Mouse (Mus musculus) liver, adult 10 weeks (tissue): ENCODE data around the gene Tpm4. TPM values are rescaled to one million over a fixed set of nuclear protein-coding genes. Genes with fewer than 3 reads are reported as not detected.

ENCODE experiments used
- polyA plus RNA-seq: library from polyadenylated mRNA; stranded (reverse); fragments of 350-450 nt; fragmentation: Illumina TruSeq; extraction: RNeasy Lipid Tissue Mini Kit (QIAGEN cat#74804); gene quantifications from one replicate; pipeline ENCODE4 v1.2.3, GENCODE M21; 2014; ENCODE audit warnings: low read depth, low replicate concordance

Gene Tpm4
- polyA plus RNA-seq: 41.8 TPM

GRCm38 (mm10) chr8:72134756-72135445 is at the start of gene Tpm4:
Gene Tpm4, plus strand, starts transcription at chr8:72134975.

GRCm38 (mm10) chr8:72106740-72107139 is 28.0 kb upstream of the Tpm4 start, which contains the start of gene Olfr374:
Gene Olfr374, plus strand, starts transcription at chr8:72107040.

GRCm38 (mm10) chr8:72160707-72161697 is 26.2 kb downstream of the Tpm4 start, which contains the start of gene Rab8a:
Gene Rab8a, plus strand, starts transcription at chr8:72161200.

GRCm38 (mm10) chr8:72189417-72190214 is 54.8 kb downstream of the Tpm4 start, which contains the start of gene Hsh2d:
Gene Hsh2d, plus strand, starts transcription at chr8:72189638.

Other genes starting within 250 kb of the Tpm4 start
- 3.5 TPM for gene Zfp882, start 226.4 kb upstream of the Tpm4 start, polyA plus RNA-seq
- 43.0 TPM for gene Zfp617, start 226.3 kb upstream of the Tpm4 start, polyA plus RNA-seq
- 21.4 TPM for gene Zfp961, start 183.9 kb upstream of the Tpm4 start, polyA plus RNA-seq
- not detected for gene Cyp4f18, start 125.3 kb upstream of the Tpm4 start, polyA plus RNA-seq
- not detected for gene Olfr372, start 93.8 kb upstream of the Tpm4 start, polyA plus RNA-seq
- not detected for gene Olfr373, start 51.8 kb upstream of the Tpm4 start, polyA plus RNA-seq
- gene Olfr374, start 27.9 kb upstream of the Tpm4 start, polyA plus RNA-seq: not detected
- 48.6 TPM for gene Rab8a, start 26.2 kb downstream of the Tpm4 start, polyA plus RNA-seq
- gene Hsh2d, start 54.7 kb downstream of the Tpm4 start, polyA plus RNA-seq: not detected
- gene Cib3, start 77.9 kb downstream of the Tpm4 start, polyA plus RNA-seq: 2.5 TPM
- not detected for gene Gm11034, start 78.7 kb downstream of the Tpm4 start, polyA plus RNA-seq
- gene Fam32a, start 84.8 kb downstream of the Tpm4 start, polyA plus RNA-seq: 15.1 TPM
- 11.5 TPM for gene Ap1m1, start 105.0 kb downstream of the Tpm4 start, polyA plus RNA-seq
- not detected for gene Gm10282, start 170.3 kb downstream of the Tpm4 start, polyA plus RNA-seq
- 2.3 TPM for gene Klf2, start 184.1 kb downstream of the Tpm4 start, polyA plus RNA-seq